Mouse (Mus musculus): Measurements from ENCODE around the gene Fam84b.

DNA sequence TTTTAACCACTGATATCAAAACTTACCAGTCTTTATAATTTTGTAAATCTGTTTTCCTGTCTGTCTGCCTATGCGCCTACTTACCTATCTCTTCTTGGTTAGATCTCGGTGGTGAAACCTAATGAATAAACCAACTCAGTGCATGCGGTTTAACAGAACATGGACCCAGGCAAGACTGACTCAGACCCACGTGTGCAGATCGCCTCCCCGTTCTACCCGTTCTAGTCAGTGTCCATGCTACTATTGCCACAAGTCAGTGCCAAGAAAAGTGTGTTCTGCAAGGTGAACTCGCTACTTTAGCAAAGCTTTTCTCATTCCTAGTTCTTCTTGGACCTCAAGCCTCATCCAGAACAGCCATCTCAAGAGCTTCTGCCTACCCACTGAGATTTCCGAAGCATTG, 15.9 kb downstream of the Fam84b start:
- no peak for TF ChIP-seq CTCF (IDR thresholded peaks at IDR 0.05; ENCODE audit: borderline replicate concordance, control insufficient read depth, extremely low read depth, insufficient read depth, low read length, poor library complexity)
- no peak for TF ChIP-seq POLR2A (IDR thresholded peaks at IDR 0.05; ENCODE audit: control insufficient read depth, extremely low read depth, insufficient read depth, low read length, poor library complexity)
